Comparison of ENCODE assay signal across 13 mouse cellular contexts in the genomic region with DNA sequence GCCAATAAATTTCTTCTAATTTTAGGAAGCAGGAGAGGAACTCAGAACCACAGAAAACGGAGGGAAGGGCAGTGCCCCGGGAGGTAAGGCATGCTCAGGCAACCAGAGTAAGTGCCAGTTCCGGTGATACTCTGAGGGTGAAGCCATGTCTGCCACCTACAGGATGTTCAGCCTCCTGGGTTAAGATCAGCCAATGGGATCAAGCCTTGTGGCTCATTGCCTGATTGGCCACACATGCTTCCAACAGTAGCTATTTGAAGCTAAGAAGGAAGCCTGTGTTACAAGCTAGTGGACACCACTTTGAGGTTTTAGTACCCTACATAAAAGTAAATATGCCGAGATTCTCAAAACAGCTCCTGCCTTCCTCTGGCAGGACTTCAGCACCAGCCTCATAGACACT. TPM values are rescaled to one million over a fixed set of nuclear protein-coding genes. Genes with fewer than 3 reads are reported as not detected.
DNase-seq lines count a peak whose midpoint lies in the region; ATAC-seq and TF ChIP-seq lines count a peak whose summit lies in the region.
"Had no signal": no experiment of that assay in that cellular context is flagged by ENCODE, and none has a peak within 500 bp of the region (broad histone marks: within the 10 kb centered on the region; RNA-seq: fewer than 3 reads in every experiment).

No protein-coding gene starts in this region.

- no peak overlapping the region for H3K4me3 ChIP-seq in liver, postnatal 0 days (ENCODE audit: low read depth, low read length)
- H3K4me3 ChIP-seq in liver, embryonic 12.5 days: no peak overlapping the region
- H3K4me3 ChIP-seq in embryonic facial prominence, embryonic 10.5 days: no peak overlapping the region
- H3K4me3 ChIP-seq: heart, embryonic 10.5 days; hindbrain, embryonic 10.5 days; layer of hippocampus, adult 2 months; neural tube, embryonic 15.5 days had no signal

- peak; percentile 36 for TF ChIP-seq CTCF in liver, postnatal 0 days (IDR thresholded peaks at IDR 0.05; ENCODE audit: low read depth)

- H3K9ac ChIP-seq in liver, postnatal 0 days (replicated peaks): no peak overlapping the region
- H3K9ac ChIP-seq in liver, embryonic 12.5 days: no peak overlapping the region
- H3K9ac ChIP-seq: neural tube, embryonic 15.5 days had no signal

- H3K4me2 ChIP-seq in liver, postnatal 0 days (ENCODE audit: low read depth, low read length): no peak overlapping the region
- H3K4me2 ChIP-seq in liver, embryonic 12.5 days: no peak overlapping the region
- H3K4me2 ChIP-seq: neural tube, embryonic 15.5 days had no signal

- no peaks in the 10 kb centered on the region for H3K4me1 ChIP-seq in liver, postnatal 0 days (ENCODE audit: insufficient read depth)
- H3K4me1 ChIP-seq in liver, embryonic 12.5 days: no peaks in the 10 kb centered on the region
- H3K4me1 ChIP-seq in embryonic facial prominence, embryonic 10.5 days: no peaks in the 10 kb centered on the region
- H3K4me1 ChIP-seq: hindbrain, embryonic 10.5 days; neural tube, embryonic 15.5 days had no signal

- TF ChIP-seq EP300 in liver, postnatal 0 days (IDR thresholded peaks at IDR 0.05; ENCODE audit: low read depth): no peak

- H3K36me3 ChIP-seq in liver, postnatal 0 days (replicated peaks; ENCODE audit: insufficient read depth, low read length): peaks cover 12% of the 10 kb centered on the region; the same call in 1 of the 2 replicates
- H3K36me3 ChIP-seq in liver, embryonic 12.5 days: no peaks in the 10 kb centered on the region; the same call in 1 of the 2 replicates
- H3K36me3 ChIP-seq in embryonic facial prominence, embryonic 10.5 days (replicated peaks): no peaks in the 10 kb centered on the region
- H3K36me3 ChIP-seq: heart, embryonic 10.5 days; hindbrain, embryonic 10.5 days; neural tube, embryonic 15.5 days had no signal

- H3K27me3 ChIP-seq in liver, postnatal 0 days (ENCODE audit: insufficient read depth, low read length): no peaks in the 10 kb centered on the region
- no peaks in the 10 kb centered on the region for H3K27me3 ChIP-seq in liver, embryonic 12.5 days (replicated peaks)
- H3K27me3 ChIP-seq in embryonic facial prominence, embryonic 10.5 days (replicated peaks; ENCODE audit: low read depth, poor library complexity, severe bottlenecking): no peaks in the 10 kb centered on the region
- H3K27me3 ChIP-seq: neural tube, embryonic 15.5 days had no signal

- no peak for ATAC-seq in liver, postnatal 0 days
- ATAC-seq in liver, embryonic 12.5 days: no peak
- peak; percentile 87 for ATAC-seq in megakaryocyte progenitor cell, adult 5-6 weeks (replicated peaks; ENCODE audit: poor library complexity)

- H3K27ac ChIP-seq in liver, postnatal 0 days (ENCODE audit: low read depth): no peak overlapping the region
- no peak overlapping the region for H3K27ac ChIP-seq in liver, embryonic 12.5 days
- H3K27ac ChIP-seq in embryonic facial prominence, embryonic 10.5 days (replicated peaks): no peak overlapping the region
- H3K27ac ChIP-seq: heart, embryonic 10.5 days; hindbrain, embryonic 10.5 days; layer of hippocampus, adult 2 months; neural tube, embryonic 15.5 days had no signal

- 64% methylated on average over 4 of the region's 4 CpGs for WGBS in liver, postnatal 0 days (ENCODE audit: insufficient replicate concordance)
- 77% methylated on average over 4 of the region's 4 CpGs for WGBS in liver, embryonic 12.5 days (ENCODE audit: insufficient replicate concordance)
- 74% methylated on average over 4 of the region's 4 CpGs for whole genome bisulfite sequencing in embryonic facial prominence, embryonic 10.5 days

- DNase-seq in liver, postnatal 0 days: peak; percentile 11
- peak; percentile 62 for DNase-seq in ES-CJ7 (ENCODE audit: low read depth, low spot score)
- DNase-seq in right cerebral cortex, postnatal 25 days: no peak
- DNase-seq in retina, postnatal 1 day: no peak
- no peak for DNase-seq in embryonic facial prominence, embryonic 10.5 days (ENCODE audit: low spot score)
- DNase-seq: adrenal gland, adult 2 months; cerebellum, postnatal 10 days had no signal

- H3K9me3 ChIP-seq in liver, postnatal 0 days (ENCODE audit: low read length): no peaks in the 10 kb centered on the region
- H3K9me3 ChIP-seq in liver, embryonic 12.5 days (replicated peaks): no peaks in the 10 kb centered on the region
- H3K9me3 ChIP-seq in embryonic facial prominence, embryonic 10.5 days: no peaks in the 10 kb centered on the region
- H3K9me3 ChIP-seq: heart, embryonic 10.5 days; hindbrain, embryonic 10.5 days; neural tube, embryonic 15.5 days had no signal

RNA-seq across cellular contexts. Expression of gene Lrmp, which starts 43.2 kb away (rescaled TPM):
- polyA plus RNA-seq in liver, postnatal 0 days (2015; fragmentation: Nextera tagmentation; extraction: Ambion mirVana): 26.8 and 28.0 TPM in 2 replicates
- polyA plus RNA-seq in liver, embryonic 12.5 days (2016; fragmentation: Nextera tagmentation; extraction: Ambion mirVana): 18.9 and 20.6 TPM in 2 replicates
- 42.1 and 42.6 TPM in 2 replicates for total RNA-seq in megakaryocyte progenitor cell, adult 5-6 weeks (2015)
- 93.6 and 125 TPM in 2 replicates for total RNA-seq in megakaryocyte progenitor cell, adult 5-6 weeks (2017)
- 1.8 and 2.2 TPM in 2 replicates for polyA plus RNA-seq in embryonic facial prominence, embryonic 10.5 days (2016; fragmentation: Nextera tagmentation; extraction: Ambion mirVana)

RNA-seq across cellular contexts. Expression of gene Casc1, which starts 52.2 kb away (rescaled TPM):
- polyA plus RNA-seq in liver, postnatal 0 days (2015; fragmentation: Nextera tagmentation; extraction: Ambion mirVana): 0.11 and 0.13 TPM in 2 replicates
- 0.13 TPM in 2 replicates for polyA plus RNA-seq in liver, embryonic 12.5 days (2016; fragmentation: Nextera tagmentation; extraction: Ambion mirVana)
- 0.15 and 0.32 TPM in 2 replicates for total RNA-seq in megakaryocyte progenitor cell, adult 5-6 weeks (2015)
- 0.04 and 0.47 TPM in 2 replicates for total RNA-seq in megakaryocyte progenitor cell, adult 5-6 weeks (2017)
- 0.32 and 0.40 TPM in 2 replicates for polyA plus RNA-seq in embryonic facial prominence, embryonic 10.5 days (2016; fragmentation: Nextera tagmentation; extraction: Ambion mirVana)

RNA-seq across cellular contexts. Expression of gene Etfrf1, which starts 52.3 kb away (rescaled TPM):
- polyA plus RNA-seq in liver, postnatal 0 days (2015; fragmentation: Nextera tagmentation; extraction: Ambion mirVana): 42.3 and 44.9 TPM in 2 replicates
- polyA plus RNA-seq in liver, embryonic 12.5 days (2016; fragmentation: Nextera tagmentation; extraction: Ambion mirVana): 16.6 and 16.7 TPM in 2 replicates
- 20.7 and 21.9 TPM in 2 replicates for total RNA-seq in megakaryocyte progenitor cell, adult 5-6 weeks (2015)
- total RNA-seq in megakaryocyte progenitor cell, adult 5-6 weeks (2017): 18.0 and 23.0 TPM in 2 replicates
- 27.6 and 29.8 TPM in 2 replicates for polyA plus RNA-seq in embryonic facial prominence, embryonic 10.5 days (2016; fragmentation: Nextera tagmentation; extraction: Ambion mirVana)

Comparison
In these comparisons a context has a peak if more than half of its experiments do, and no peak if none do; other contexts are left out.
1. DNase-seq: peak in liver, postnatal 0 days (single experiment) and ES-CJ7 (single experiment); none in right cerebral cortex, postnatal 25 days (single experiment), retina, postnatal 1 day (single experiment) and embryonic facial prominence, embryonic 10.5 days (single experiment).